Mouse (Mus musculus): ENCODE measurements around the gene Timm10b.

The Timm10b gene

DNA sequence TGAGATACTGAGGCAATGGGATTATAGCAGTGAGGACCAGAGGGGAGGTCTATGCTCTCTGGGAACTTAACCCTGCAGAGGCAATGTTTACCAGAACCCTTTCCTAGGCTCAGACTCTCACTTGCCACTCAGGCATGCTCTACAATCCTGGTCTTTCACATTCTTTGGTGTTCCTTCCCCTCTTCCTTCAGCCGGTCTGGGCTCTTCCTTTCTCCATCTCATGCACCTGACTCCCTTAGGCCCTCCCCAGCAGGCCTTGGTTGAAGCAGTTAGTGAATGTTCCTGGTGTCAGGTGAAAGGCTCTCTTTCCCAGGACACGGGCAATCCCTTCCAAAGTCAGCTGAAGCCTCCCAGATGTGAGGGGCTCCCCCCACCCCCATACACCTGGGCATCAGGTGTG lies at the start of gene Timm10b:
TSS of gene Timm10b (plus strand) at position 301 of the 400 bp plus-strand sequence.
- no peak for DNase-seq

GRCm38 (mm10) chr7:105590097-105590496 lies 49.8 kb upstream of the Timm10b start:
- DNase-seq, result no peak

- DNase-seq, result peak; percentile 78 to 85
These were observed 36.8 kb upstream of the Timm10b start for GRCm38 (mm10) chr7:105602860-105603623.

DNA sequence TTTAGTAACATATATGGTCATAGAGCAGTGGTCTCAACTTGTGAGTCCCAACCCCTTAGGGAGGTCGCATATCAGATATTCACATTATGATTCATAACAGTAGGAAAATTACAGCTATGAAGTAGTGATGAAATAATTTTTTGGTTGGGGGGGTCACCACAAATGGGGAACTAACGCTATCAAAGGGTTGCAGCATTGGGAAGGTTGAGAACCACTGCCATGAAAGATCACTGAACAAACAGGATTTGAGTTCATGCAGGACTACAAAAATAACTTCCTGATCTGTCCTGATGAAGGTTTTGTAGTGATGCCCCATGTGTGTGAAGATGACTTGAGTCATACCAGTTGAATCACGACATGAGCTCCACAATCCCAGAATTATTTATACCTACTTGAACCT lies 31.4 kb upstream of the Timm10b start:
- no peak for DNase-seq

- DNase-seq, result peak; percentile 55 to 56
These were observed 28.1 kb upstream of the Timm10b start for GRCm38 (mm10) chr7:105611767-105612166.

GRCm38 (mm10) chr7:105614400-105614799 lies 25.5 kb upstream of the Timm10b start:
- DNase-seq, result no peak

DNA sequence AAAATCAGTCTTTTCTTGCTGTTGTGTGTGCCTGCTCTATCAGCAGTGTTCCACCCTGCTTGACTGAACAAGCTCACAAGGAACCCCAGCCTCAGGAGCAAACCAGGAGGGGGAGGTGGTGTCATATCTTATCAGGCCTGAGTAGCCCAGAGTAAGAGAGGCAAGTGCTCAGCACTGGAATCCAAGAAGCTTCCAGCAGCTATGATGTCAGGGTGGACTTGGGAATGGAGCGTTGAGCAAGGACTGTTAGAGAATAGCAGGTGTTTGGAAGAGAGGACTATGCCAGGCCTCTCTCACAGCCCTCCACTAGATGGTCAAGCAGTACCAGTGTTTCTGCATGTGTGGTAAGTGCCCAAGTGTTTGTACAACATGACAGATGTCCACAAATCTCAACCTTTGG lies 24.1 kb upstream of the Timm10b start:
- peak; percentile 36 to 58 for DNase-seq

- peak in 1 of 2 experiments; percentile 51 for DNase-seq
These were observed 23.3 kb upstream of the Timm10b start for GRCm38 (mm10) chr7:105616561-105616960.

DNA sequence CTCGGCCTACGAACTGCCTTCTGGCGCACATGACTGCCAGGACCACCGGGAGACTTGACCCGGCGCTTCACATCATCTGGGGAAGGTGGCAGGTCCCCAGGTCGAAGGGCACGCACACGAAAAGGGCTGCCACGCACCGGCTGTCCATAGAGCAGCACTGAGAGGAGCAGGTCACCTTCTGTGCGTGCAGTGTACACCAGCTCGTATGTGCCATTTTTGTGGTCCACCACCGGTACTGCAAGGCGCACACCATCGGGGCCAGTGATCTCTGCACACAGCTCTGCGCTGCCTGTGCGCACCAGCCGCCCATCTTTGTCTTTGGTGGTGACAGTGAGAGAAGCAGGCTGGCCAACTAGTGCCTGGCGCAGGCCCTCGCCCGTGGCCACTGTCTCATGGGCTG lies 22.0 kb upstream of the Timm10b start:
- no peak for DNase-seq

- DNase-seq, result no peak
These were observed 20.2 kb upstream of the Timm10b start for GRCm38 (mm10) chr7:105619701-105620100.

DNA sequence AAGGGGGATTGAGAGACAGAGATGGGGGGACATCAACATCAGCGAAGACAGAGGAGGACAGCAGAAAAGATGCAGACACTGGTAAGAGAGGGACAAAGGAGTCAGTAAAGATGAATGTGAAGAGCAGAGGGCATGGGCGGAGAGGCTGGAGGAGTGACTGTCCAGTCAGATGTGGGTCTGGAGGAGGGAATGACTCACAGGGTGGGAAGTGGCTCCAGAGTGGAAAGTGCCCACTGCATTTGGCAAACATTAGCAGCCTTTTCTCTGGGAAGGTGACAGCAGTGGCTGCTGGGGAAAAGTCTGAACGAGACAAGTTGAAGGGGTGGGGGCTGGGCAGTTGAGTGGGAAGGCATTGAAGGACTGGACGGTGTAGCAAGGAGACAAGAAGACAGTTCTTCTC lies 18.8 kb upstream of the Timm10b start:
- DNase-seq, result peak; percentile 80 to 88

DNA sequence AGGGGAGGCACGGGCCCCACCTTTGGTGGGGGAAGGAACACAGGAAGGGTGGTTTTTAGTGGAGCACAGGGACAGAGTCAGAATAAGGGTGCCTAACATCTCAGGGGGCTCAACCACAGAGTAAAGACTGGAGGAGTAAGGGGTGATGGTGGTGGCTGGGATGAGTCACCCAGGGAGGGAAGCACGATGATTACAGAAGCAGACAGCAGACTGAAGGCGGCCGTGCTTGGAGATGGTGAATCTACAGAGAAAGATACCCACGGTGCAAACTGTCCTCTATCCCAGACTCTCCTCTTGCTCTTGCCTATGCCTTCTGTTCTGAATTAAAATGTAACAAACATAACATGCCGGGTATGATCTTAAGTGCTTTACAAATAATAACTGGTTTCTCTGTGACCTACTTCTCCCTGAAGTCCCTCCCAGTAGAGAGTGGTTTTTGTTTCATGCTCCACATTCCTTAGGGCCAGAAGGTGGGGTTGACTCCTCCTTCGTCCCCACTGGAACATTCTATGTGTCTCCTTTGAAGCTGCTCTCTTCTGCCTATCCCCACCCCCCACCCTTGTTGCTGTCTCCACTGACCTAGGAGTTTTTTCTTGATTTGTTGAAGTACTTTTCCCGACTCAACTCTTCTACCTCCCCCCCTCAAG lies 18.1 kb upstream of the Timm10b start:
- peak; percentile 54 to 70 for DNase-seq

DNA sequence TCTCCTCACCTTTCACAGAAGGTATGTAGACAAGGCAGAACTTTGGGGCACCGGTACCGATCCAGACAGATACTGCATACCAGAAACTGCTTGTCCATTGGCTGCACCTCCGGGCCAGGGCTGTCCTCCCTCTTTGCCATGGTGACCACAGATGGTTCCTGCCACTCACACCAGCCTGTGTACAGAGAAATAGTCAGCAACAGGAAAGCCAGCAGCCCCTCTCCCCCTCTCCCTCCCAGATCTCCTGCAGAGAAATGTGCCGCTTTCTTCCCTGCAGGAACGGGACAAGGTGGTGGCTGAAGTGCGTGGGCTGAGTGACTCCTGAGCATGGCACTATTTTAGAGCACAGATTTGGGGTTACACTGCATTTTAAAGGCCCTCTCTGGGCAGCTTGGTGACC lies 14.5 kb upstream of the Timm10b start:
- DNase-seq, result peak; percentile 42 to 56

- peak; percentile 83 to 88 for DNase-seq
These were observed 11.2 kb upstream of the Timm10b start for GRCm38 (mm10) chr7:105628633-105629032.

DNA sequence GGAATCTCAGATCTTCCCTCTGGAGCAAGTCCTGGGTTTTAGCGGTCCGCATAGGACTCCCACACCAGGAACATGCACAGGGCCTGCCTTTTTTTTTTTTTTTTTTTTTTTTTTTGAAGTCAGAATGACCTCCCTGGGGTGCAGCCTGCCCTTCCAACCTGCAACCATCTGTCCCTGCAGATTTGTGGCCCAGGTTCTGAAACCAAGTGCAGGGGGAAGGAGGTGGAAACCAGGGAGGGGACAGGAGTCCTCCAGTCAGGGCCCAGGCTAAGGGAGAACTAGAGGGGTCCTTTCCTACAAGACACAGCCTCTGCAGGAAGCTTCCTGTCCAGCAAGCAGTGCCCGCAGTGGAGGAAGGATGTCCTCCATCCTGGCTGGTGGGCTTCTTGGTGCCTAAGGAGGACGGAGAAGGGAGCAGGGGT lies 7.3 kb upstream of the Timm10b start:
- no peak for DNase-seq

GRCm38 (mm10) chr7:105633127-105633800 lies 6.6 kb upstream of the Timm10b start, which contains the start of gene Trim3:
Gene Trim3, minus strand, starts transcription at chr7:105633571.
- DNase-seq, result peak; percentile 89 to 93

DNA sequence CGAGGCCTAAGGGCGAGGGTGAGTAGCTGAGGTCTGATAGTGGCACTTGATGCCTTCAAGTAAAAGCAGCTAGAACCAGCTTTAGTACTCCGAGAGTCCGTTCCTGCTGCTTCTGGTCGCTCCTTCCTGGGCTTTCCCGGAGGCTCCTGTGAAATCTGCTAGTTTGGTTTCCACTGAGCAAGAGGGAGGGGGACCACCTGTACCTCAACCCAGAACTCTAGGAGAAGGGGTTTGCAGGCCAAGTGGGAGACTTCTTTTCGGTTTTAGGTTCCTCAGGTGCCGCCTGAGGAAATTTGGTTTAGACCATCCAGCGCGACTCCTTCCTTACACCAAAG lies 6.1 kb upstream of the Timm10b start:
- DNase-seq, result no peak

- DNase-seq, result no peak
These were observed 5.5 kb upstream of the Timm10b start for GRCm38 (mm10) chr7:105634272-105634920.

DNA sequence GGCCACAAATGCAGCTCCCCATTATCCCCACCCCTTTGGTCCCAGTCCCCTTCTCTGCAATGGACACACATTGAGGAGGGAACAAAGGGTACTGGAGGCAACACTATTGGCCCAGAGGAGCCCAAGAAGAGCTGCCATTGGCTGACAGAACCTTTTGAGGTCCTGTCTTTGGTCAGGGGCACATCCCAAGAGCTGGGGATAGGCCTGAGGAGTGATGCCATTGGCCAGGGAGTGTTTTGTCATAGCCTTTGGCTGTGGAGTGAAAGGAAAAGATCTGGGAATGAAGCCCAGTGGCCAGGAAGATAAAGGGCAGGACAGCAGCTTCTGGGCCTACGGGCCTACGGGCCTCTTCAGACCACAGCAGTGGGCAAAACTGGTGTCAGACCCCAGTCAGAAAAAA lies 4.1 kb upstream of the Timm10b start:
- DNase-seq, result no peak

DNA sequence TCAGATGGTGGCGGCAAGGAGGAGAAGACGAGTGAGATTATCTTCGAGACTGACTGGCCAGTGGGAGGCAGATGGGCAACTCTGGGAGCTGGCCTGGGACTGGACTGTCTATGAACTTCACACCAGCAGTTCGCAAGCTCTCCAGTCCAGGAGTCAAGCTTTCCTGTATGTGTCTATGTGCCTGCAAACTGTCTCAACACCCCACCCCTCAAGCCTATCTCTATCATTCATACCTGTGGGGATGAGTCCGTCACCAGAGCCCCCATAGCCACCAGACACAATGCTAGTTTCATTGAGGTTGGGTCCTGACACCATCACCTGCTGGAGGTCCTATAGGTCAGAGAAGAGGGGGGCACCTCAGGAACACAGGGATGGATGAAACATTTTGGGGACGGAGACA lies 1.1 kb upstream of the Timm10b start:
- DNase-seq, result no peak

DNA sequence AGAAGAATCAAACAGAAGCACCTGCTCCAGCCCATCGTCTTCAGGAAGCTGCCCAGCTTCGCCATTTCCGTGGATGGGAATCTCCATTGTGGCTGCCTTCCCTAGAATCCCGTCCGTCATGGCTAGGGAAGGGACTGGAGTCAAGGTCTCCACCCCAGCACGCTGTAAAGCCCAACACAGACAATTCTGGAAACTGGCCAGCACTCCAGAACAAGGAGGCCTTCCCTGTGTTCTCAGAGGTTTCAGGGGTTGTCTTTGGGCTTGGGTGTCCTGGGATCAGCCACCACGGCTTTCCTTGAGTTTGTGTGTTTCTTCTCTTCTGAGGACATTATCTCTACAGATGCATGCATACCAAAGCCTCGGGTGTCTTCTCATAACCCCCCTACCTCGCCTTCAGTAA lies 552 bp upstream of the Timm10b start:
- no peak for DNase-seq

DNA sequence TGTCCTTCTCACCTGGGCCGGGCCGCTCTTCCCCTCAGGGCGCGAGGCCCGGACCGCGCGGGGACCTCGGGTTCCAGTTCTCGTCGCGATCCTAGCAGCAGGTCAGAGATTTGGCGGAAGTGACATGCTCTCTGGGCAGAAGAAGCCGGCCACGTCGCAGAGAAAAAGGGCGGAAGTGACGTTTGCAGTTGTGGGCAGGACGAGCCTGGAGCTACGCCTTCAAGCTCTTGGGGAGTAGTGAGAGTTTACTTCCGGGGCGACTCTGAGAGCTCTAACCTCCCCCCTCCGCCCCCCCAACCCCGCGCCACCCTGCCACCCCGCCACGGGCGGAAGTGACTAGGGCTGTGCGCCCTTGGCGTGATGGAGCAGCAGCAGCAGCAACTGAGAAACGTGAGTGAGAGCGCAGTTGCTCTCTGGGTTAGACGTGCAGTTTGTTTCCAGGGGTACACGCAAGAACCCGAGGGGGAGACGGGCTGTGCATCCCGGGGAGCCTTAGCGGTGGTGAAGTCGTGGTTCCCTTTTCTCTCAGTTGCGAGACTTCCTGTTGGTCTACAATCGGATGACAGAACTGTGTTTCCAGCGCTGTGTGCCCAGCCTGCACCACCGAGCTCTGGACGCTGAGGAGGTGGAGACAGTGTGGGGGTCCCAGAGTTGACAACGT lies 507 bp downstream of the Timm10b start, which contains the start of the genes Arfip2 and Gm45799:
TSS of gene Arfip2 (minus strand) at position 184 of the 661 bp plus-strand sequence.
TSS of gene Gm45799 (plus strand) at position 320 of the 661 bp plus-strand sequence.
- peak; percentile 99 for DNase-seq

DNA sequence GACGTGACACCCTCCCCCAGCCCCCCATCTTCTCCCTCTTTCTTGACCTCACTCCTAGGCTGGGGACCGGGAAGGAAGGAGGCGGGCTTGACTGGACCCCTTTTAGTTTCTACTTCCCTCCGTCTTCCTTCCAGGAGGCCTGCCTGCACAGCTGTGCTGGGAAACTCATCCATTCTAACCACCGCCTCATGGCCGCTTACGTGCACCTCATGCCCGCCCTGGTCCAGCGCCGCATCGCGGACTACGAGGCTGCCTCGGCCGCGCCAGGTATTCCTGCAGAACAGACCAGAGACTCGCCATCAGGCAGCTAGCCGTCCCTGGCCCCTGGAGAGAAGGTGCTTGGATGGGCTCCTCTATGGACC lies 1.0 kb downstream of the Timm10b start:
- DNase-seq, result no peak

All from lung, adult 18-20 months (tissue).